Mouse (Mus musculus): Measurements from ENCODE around the gene Gabarap.
"Not testable (repeated sequence)": the region's sequence is repeated elsewhere in the genome, so short reads cannot be mapped to it uniquely, and the experiment has no call there.

Gabarap gene

DNA sequence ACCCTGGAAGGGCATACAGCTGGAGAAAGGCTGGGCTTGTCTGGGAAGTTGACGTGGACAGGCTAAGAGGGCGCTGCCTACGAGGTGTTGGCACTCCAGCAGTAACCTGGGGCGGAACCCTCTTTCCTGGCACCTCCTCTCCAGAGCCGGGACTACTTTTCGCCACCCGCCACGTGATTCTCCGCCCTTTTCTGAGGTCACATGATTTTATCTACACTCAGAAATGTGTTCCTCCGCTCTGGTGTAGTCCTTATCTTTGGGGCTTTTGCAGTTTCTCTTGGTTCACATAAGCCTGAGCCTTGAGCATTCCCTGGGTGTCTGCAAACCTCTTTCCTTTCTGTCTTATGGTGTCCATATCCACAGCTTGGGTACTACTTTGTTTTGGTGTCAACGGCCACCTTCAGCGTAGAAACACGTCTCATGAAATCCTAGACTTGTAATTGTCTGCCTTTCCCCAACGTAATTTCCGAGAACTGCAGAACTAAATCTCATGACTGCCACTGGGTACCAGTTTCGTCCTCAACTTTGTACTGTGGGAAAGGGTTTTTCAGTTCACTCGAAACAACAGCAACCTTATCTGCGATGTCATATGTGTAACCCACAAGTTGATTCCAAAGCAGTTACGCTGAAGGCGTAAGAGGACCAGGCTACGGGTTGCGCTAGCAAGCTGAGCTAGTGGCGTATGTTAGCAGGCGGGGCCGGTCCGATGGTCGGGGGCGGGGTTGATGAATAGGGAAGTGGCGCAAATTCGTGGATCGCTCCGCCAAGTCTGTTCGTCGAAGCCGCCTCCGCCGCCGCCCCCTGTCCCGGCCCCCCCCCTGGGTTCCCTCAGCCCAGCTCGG, at the start of gene Gabarap:
Gene Gabarap, plus strand, starts transcription at position 294 of the 842 bp plus-strand sequence.
- DNase-seq (ENCODE audit: low spot score in 2 of 2), result peak; percentile 96 to 97

DNA sequence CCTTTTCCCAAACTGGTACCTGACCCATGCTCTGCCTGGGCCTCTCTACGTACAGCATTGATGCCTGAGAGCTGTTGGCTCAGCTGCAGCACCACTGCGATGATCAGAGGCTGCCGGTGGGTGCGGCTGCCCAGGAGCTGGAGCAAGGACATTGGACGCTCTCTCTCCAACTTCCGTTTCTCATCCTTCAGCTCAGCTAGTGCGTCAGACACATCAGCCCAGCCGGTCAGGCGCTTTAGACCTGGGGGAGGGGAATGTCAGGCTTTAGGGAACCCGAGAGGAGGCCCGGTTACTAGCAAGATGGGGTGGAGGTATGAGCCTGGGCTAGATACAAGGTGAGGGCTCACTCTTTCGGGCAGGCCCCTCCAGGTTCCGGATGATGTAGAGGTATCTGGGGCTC, 45.7 kb upstream of the Gabarap start:
- no peak for DNase-seq (ENCODE audit: low spot score in 2 of 2)

DNA sequence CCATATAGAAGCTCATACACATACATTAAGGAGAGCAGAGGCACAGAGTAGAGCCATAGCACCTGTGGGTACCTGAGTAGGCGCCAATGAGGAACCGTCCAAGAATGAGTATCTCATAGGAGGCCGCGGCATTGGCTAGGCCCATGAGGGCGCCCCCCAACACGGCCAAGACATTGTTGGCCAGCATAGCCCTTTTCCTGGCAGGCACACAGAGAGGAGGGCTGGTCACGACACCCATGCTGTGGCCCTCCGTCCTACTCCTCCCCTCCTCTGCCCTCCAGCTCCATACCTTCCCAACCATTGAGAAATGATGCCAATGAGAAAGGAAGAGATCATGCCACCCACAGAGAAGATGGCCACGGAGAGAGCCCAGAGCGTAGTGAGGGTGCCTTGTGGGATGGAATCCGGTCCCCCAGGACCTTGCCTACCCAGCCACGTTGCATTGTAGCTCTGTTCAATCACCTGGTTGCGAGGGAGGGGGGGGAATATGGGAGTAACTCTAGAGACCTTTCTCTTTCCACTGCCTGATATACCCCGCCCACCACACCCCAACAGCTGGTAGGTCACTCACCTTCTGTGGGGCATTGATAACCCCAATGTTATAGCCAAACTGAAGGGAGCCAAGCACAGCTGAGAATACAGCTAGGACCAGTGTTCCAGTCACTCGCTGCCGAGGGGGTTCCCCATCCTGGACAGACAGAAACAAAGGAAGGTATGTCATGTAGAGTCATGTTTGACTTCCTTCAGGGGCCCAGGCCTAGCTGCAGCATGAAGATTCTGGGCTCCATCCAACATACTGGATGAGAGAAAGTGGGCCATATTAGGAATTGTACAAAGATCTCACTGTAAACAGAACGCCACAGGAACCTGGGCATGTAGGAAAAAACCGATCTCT, 44.7 kb upstream of the Gabarap start:
- DNase-seq (ENCODE audit: low spot score in 2 of 2), result no peak

DNA sequence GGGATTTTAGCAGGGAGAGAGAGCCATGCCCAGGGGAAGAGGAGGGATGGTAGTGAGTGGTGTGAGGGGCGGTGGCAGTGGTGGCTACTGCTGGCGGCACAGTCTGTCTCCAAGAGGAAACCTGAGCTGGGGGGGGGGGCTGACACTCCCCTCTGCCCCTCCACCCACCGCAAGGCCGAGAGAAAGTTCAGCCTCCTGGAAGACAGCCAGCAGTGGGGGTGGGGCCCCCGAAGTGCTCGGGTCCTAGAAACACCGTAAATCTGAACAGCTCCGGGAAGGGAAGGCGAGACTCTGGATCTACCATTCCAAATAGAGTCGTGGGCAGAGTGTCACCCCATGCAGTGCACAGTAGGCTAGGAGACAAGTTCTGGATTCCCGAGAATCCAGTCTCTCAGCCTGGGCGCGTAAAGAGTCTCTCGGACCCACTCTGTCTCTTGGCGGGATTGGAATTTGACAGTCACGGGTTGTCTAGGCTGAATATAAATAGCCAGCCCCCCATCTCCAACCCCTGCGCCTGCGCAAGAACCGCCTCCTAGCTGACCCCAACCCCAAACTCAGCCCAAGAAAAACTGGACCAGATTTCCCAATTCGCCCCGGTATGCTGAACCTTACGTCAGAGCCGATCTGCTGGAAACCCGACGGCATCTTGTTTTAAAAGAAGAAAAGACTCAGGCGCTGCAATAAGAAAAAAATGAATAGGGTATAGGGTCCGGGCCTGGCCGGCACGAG, 43.4 kb upstream of the Gabarap start:
- no peak for DNase-seq (ENCODE audit: low spot score in 2 of 2)

DNA sequence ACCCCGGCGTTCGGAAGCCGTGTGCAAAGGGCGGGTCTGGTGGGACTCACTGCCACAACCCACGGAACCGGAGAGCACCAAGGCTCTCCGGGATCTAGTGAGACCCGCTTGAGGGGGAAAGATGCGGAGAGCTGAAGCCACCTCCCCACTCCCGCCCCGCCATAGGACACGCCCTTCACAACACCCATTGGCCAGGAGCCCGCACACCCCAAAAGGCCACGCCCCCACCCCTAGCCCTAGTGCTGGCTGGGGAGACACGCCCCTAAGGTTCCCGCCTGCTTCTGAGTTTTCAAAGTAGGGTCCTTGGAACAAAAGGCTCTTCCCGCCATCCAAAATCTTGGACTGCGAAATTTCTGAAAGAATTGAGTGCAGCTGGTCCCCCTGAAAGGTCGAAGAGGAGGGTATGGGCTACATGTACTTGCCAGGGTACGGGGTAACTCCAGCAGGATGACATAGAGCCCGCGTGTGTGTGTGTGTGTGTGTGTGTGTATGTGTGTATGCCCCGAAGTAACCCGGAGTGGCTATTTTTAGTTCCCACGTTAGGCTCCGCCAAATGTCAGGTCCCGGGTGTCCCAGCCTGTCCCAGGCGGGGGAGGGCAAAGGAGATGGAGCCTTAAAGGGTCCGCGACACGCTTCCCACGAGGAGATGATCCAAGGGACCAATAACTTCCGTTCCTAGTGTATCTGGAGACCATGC, 42.7 kb upstream of the Gabarap start, which contains the start of gene Slc2a4:
Gene Slc2a4, minus strand, starts transcription at position 123 of the 697 bp plus-strand sequence.
- DNase-seq (ENCODE audit: low spot score in 2 of 2), result peak in 1 of 2 experiments; percentile 29

DNA sequence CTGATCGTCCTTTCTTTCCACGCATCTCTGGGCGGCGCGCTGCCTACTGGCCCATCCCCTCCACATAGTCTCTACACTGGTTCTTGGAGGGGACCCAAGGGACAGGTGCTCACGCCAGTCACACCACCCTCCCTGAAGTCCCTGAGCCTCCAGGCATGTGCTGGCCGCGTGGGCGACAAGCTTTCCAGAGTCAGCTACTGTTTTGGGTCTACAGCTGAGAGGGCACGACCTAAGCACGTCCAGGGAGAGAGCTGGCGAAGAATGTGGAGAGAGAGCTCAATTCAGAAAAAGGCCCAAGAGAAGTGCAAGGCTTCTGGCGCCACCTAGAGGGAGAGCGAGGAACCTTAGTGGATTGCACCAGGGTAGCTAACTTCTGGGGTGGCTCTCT, 42.2 kb upstream of the Gabarap start:
- peak; percentile 72 to 81 for DNase-seq (ENCODE audit: low spot score in 2 of 2)

DNA sequence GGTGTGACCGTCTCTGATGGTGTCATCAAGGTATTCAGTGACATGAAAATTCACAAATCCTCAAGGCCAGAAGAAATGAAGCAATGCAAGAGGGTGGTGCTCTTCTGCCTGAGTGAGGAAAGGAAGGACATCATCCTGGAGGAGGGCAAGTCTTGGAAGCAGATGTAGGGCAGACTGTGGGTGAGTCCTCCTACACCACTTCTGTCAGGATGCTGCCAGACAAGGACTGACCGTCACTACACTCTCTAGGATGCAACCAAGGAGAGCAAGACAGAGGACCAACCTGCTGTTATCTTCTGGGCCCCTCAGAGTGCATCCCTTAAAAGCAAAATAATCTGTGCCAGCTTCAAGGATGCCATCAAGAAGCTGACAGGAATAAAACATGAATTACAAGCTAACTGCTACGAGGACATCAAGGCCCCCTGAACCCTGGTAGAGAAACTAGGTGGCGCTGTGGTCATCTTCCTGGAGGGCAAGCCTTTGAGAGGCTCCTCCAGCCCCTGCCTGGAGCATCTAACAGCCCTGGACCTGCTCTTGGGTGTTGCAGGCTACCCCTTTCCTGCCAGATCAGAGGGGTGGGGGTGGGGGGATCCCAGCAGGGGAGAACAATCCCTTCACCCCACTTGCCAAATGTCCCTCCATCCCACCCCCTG, 40.0 kb upstream of the Gabarap start:
- DNase-seq (ENCODE audit: low spot score in 2 of 2), result no peak

DNA sequence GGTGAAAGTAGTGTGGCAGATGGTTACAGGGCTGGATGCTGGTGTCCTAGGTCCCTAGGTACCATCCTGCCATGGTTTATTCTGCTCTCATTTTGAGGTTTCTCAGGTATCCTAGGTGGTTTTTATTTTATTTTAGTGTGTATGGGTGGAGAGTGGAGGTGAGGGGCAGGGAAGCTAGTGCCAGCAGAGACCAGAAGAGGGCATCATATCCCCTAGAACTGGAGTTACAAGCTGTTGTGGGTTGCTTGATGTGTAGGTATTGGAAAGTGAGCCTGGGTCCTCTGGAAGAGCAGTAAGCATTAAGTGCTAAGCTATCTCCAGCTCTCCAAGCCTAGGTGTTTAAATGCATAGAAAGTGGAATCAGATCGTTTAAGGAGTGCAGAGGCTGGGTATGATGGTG, 38.7 kb upstream of the Gabarap start:
- DNase-seq (ENCODE audit: low spot score in 2 of 2), result no peak

DNA sequence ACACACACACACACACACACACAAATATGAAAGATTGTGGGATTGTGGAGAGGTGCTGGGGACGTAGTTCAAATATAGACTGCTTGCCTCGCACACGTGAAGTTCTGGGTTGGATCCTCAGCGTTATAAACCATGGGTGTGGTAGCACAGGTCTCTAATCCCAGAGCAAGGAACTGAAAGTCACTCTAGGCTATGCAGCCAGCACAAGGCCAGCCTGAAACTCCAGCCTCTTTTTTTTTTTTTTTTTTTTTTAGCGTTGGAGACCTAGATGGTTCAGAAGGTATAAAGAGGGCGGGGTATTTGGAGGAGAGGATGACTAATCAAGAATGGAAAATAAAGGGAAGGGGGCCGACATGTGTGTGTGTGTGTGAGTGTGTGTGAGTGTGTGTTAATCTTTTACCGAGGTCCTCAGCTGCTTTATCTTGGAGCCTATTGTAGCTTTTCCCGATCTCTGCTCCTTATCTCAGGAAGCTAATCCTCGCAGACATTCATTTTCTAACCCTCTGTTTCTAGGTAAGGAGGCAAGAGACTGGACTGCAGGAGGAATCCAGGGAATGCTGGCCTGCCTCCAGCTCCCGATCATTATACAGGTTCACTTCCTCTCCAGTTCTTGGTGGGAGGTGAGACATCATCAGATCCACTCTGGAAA, 37.6 kb upstream of the Gabarap start:
- no peak for DNase-seq (ENCODE audit: low spot score in 2 of 2)

DNA sequence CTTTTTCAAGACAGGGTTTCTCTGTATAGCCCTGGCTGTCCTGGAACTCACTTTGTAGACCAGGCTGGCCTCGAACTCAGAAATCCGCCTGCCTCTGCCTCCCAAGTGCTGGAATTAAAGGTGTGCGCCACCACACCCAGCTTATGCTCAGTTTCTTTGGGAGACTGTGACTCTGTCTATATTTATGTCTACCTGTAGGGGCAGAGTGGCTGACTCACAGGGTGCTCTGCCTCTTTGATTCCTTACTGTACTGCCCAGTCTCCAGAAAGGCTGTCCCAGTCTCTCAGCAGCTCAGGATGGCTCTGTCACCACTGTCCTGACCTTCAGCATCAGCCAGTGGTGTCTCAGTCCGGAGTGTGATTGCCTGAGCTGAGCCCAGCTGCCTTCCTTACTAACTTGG, 35.3 kb upstream of the Gabarap start:
- not testable (repeated sequence) for DNase-seq (ENCODE audit: low spot score in 2 of 2)

DNA sequence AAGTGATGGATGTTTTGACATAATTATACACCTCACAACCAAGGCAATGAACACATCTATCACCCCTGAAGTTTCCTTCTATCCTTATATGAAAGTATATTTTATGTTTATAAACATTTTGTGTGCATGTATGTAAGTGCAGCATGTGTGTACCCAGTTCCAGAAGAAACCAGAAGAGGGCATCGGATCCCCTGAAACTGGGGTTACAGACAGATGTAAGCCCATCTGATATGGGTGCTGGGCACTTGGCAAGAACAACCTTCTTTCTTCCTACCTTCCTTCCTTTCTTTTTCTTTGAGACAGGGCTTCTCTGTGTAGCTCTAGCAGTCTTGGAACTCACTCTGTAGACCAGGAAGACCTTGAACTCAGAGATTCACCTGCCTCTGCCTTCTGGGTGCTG, 34.7 kb upstream of the Gabarap start:
- DNase-seq (ENCODE audit: low spot score in 2 of 2), result no peak

DNA sequence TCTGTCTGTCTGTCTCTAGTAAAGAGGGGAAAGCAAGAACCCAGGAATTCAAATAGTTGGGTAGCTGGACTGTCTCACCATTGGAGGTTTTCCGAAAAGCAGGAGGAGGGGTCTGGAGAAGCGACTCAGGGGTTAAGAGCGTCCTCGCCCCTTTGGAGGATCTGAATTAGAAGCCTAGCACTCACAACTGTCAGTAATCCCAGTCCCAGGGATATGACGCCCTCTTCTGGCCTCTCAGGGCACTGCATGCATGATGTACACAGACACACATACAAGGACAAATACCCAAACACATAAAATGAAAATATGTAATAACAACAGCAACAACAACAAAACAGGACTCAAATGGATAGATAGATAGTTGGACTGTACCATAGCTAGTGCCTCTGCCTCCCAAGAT, 30.3 kb upstream of the Gabarap start:
- no peak for DNase-seq (ENCODE audit: low spot score in 2 of 2)

DNA sequence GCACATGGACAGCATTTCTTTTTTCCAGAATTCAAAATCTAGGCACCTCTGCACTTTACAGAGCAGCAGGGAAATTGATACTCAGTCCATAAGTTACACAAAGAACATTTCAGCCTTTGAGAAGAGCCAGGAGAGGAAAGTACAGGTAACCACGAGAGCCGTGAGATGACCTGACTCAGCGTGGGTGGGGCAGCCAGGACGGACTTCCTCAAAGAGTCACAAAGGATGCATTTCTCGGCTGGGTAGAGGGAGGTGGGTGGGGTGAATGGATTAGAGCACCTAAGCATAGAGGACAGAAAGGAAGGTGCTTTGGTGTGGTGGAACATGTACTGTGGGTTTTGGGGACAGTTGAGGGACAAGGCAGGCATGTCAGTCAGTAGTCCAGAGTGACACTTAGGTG, 29.1 kb upstream of the Gabarap start:
- DNase-seq (ENCODE audit: low spot score in 2 of 2), result no peak

DNA sequence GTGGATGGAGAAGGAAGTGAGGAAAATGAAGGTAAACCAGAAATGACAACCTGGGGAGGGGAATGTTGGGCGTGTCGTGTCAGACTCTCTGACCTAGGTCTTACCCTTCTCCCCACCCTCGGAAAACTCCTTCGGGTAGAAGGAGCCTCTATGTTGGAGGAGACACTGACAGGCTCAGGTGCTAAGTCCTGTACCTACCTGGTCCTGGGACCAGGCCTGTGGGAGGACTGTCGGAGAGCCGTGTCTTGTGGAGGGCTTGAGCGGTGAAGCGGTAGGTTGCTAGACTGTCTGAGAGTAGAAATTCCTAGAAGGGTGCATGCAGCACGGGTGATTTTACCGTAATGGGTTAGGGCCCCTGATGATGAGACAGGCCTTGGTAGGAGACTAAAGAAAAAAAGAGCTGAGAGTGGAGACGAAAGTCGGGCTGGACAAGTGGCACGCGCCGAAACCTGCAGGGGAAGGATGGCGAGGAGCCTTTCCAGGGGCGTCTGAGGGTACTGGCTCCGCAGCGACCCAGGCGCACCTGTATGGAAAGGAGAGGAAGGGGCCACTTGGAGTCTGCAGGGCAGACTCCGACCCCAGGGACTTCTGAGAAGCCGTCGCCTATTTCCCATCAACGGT, 26.2 kb upstream of the Gabarap start, which contains the start of gene Cldn7:
Gene Cldn7, plus strand, starts transcription at position 130 of the 621 bp plus-strand sequence.
- no peak for DNase-seq (ENCODE audit: low spot score in 2 of 2)

DNA sequence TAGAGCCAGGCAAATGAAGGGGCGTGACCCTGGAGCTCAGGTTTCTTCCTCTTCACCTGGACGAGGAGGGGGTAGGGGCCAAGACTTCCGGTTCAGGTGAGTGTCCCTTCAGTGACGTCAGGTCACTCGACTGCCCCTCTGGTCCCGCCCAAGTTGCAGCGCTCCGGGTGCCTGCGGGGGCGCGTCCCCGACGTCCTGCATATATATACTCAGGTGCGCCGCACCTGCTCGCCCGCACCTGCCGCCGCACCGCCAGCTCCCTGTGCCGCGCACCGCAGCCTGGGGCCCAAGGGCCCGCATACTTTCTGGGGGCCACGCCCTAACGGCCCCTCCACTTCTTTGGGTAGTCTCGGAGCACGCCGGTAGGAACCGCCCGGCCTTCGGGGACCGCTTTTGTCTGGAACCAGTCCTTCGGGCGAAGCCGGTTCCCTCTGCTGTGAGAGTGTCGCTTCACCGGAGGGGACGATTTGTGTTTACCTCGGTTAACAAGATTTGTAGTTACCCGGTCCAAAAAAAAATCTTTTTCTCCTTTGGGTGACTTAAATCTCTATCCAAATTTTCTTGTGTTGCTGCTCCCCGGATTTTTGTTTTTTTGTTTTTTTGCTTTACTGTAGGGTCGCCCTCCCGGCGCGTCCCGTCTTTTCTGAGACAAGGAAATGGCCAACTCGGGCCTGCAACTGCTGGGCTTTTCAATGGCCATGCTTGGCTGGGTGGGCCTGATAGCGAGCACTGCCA, 25.5 kb upstream of the Gabarap start:
- no peak for DNase-seq (ENCODE audit: low spot score in 2 of 2)

DNA sequence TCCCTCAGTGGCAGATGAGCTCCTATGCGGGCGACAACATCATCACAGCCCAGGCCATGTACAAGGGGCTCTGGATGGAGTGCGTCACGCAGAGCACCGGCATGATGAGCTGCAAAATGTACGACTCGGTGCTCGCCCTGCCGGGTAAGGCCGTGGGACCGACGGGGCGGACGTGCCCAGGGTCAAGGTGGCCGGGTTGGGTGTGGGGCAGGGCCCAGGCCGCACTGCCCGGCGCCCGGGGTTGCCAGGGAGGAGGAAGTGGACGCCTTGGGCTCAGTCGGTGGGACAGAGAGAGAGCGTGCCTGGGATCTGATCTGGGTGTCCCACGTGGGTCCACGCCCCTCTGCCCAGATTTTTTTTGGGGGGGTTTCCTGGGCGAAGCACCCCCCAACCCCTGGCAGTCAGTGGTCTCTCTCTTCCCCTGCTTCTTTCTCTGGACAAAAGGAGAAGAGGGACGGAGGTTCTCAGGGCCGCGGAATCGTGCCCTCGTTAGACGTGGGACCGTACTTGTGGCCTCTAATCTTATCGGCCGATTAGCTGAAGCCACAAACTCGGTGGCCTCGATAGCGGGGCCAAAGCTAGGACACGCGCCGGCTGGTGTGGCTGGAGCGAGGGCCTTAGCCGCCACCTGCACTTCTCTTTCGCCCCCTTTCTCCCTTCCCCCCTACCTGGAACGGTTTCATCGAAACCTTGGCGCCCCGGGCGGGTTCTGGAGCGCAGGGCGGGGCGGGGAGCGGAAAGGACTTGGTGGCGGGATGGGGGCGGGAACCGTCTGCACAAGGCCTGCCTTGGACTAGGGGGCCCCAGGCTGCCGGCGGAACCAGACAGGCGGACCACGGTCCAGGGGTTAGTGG, 24.7 kb upstream of the Gabarap start:
- no peak for DNase-seq (ENCODE audit: low spot score in 2 of 2)

DNA sequence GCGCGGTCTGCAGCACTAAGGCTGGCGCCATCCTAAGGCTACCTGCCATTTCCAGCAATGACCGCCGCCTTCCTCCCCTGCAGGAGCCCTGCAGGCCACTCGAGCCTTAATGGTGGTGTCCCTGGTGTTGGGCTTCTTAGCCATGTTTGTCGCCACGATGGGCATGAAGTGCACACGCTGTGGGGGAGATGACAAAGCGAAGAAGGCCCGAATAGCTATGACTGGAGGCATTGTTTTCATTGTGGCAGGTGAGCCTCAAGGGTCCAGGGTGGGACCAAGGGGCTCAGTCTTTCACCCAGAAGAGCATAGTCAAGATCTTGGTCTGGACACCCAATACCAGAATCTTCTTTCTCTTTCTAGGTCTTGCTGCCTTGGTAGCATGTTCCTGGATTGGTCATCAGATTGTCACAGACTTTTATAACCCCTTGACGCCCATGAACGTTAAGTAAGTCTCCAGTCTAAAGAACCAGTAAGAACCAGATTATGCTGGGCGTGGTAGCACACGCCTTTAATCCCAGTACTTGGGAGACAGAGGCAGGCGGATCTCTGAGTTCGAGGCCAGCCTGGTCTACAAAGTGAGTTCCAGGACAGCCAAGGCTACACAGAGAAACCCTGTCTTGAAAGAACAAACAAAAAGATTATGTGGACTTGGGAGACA, 24.0 kb upstream of the Gabarap start:
- no peak for DNase-seq (ENCODE audit: low spot score in 2 of 2)

DNA sequence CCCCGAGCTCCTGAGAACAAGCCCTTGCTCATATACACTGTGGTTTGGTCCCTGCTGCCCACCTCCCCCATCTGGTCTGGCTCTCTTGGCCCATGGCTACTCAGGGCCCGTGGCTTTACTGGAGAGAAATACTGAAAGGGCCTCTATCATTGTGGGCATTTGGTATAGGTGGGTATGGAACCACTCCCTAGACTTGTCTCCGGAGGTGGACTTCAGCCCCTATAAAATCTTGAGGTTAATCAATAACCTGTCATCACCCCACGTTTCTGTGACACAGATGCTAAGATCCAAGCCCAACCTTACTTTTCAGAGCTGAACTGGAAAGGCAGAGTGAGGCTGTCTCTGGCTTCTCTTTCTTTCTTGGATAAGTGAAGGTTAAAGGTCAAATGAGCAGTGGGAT, 22.1 kb upstream of the Gabarap start:
- DNase-seq (ENCODE audit: low spot score in 2 of 2), result no peak
